Mouse (Mus musculus) bone marrow macrophage, adult 2 months (primary cell): ENCODE results near the gene Evi2a.

Source experiments
- CTCF ChIP-seq: IDR thresholded peaks from 2 replicates; pipeline ENCODE4 v1.5.1; 2012; ENCODE audit warnings: low read depth, mild to moderate bottlenecking, low read length, moderate library complexity
- POLR2A ChIP-seq: IDR thresholded peaks from 2 replicates; pipeline ENCODE4 v1.6.1; 2012; ENCODE audit warnings: mild to moderate bottlenecking, low read depth, low read length, borderline replicate concordance

DNA sequence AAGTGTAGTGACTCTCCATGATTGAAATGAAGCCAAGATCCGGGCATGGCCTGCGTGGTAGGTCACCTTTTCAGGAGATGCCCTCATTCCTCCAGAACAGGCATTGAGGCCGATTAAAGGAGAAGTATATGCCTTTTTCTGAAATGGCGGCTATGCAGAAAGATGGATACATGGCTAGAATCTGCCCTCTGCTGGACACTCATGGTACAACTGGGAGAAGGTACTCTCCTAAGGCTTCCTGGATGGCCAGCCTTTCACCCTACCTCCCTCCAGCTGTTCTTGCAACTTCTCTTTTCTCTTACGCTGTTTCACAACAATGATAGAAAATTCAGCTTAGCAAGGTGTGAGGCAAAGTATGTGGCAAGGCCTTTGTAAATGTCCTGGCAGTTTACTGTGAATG lies 47.3 kb upstream of the Evi2a start:
- TF ChIP-seq CTCF (peak; percentile 7; the same call in 1 of the 2 replicates), POLR2A (no peak)
